Mouse (Mus musculus) stomach, postnatal 0 days (tissue): ENCODE measurements around the gene Tmem238l. TPM values are rescaled to one million over a fixed set of nuclear protein-coding genes. Genes with fewer than 3 reads are reported as not detected.
A peak's percentile ranks its signal among the peaks of the same experiment; 100 is the strongest.

Experiments used
- ATAC-seq: fragments of 200-750 bp; cut with Nextera tagmentation; 2 replicates; pipeline ENCODE4 v1.8.0; 2017; ENCODE audit not compliant: low FRiP score, low TSS enrichment
- DNase-seq: peaks from one replicate; pipeline ENCODE4 v3.0.0-alpha.2; 2016; ENCODE audit warnings: low spot score
- H3K27ac ChIP-seq: fragments of 300-500 bp; sonication (generic); replicated peaks from 2 replicates; pipeline ENCODE4 v1.5.1; 2014; ENCODE audit warnings: mild to moderate bottlenecking, control low read depth
- H3K27me3 ChIP-seq: fragments of 300-500 bp; sonication (generic); 2 replicates; pipeline ENCODE4 v1.6.1; 2014; ENCODE audit warnings: low read length; ENCODE audit not compliant: control insufficient read depth, insufficient read depth
- H3K36me3 ChIP-seq: fragments of 300-500 bp; sonication (generic); 2 replicates; pipeline ENCODE4 v1.6.1; 2014; ENCODE audit warnings: low read length, mixed read lengths; ENCODE audit not compliant: control insufficient read depth, insufficient read depth
- H3K4me1 ChIP-seq: fragments of 300-500 bp; sonication (generic); replicated peaks from 2 replicates; pipeline ENCODE4 v1.6.1; 2014; ENCODE audit warnings: antibody characterized with exemption; ENCODE audit not compliant: control insufficient read depth, insufficient read depth
- H3K4me2 ChIP-seq: fragments of 300-500 bp; sonication (generic); replicated peaks from 2 replicates; pipeline ENCODE4 v1.6.1; 2014; ENCODE audit warnings: low read depth, mild to moderate bottlenecking, control low read depth, moderate library complexity
- H3K4me3 ChIP-seq: fragments of 300-500 bp; sonication (generic); 2 replicates; pipeline ENCODE4 v1.5.1; 2014; ENCODE audit warnings: low read depth, low read length, control low read depth
- H3K9ac ChIP-seq: fragments of 300-500 bp; sonication (generic); 2 replicates; pipeline ENCODE4 v1.6.1; 2014; ENCODE audit warnings: mild to moderate bottlenecking, low read length, control low read depth, mixed read lengths
- H3K9me3 ChIP-seq: fragments of 300-500 bp; sonication (generic); 2 replicates; pipeline ENCODE4 v1.6.1; 2016; ENCODE audit warnings: low read length; ENCODE audit not compliant: control insufficient read depth
- CTCF ChIP-seq: IDR thresholded peaks from 2 replicates; pipeline ENCODE4 v1.5.1; 2016; ENCODE audit warnings: antibody characterized with exemption, low read depth, mild to moderate bottlenecking, moderate library complexity
- EP300 ChIP-seq: optimal IDR thresholded peaks from 2 replicates; pipeline ENCODE3; 2016; ENCODE audit warnings: antibody characterized with exemption
- WGBS: fragments of 180-500 bp; shearing (Covaris S2); extraction: QIAGEN DNeasy Blood & Tissue Kit; methylation state at CpG from one replicate; pipeline ENCODE4 v1.1.7; 2014; 5-methylcytosine and 5-hydroxymethylcytosine counted together
- polyA plus RNA-seq: library from polyadenylated mRNA; unstranded; fragments of >200 nt; fragmentation: Nextera tagmentation; extraction: Ambion mirVana; gene quantifications from 2 replicates; pipeline ENCODE4 v1.2.1, GENCODE M21; 2015

Gene Tmem238l
- 21.4 and 24.8 TPM in 2 replicates for polyA plus RNA-seq

GRCm38 (mm10) chr11:66956303-66956702 lies at the start of gene Tmem238l:
Gene Tmem238l, plus strand, starts transcription at chr11:66956638.
- H3K27ac ChIP-seq, result peak within 1 kb of the TSS; percentile 69
- 58% methylated on average over 9 of the region's 9 CpGs for WGBS
- DNase-seq (peak; percentile 70), ATAC-seq (peak; percentile 89)
- H3K27me3 ChIP-seq, result no peaks in the 10 kb centered on the region
- H3K9ac ChIP-seq, result no peak within 1 kb of the TSS
- peak within 1 kb of the TSS; percentile 32 for H3K4me2 ChIP-seq
- no peak for TF ChIP-seq CTCF
- no peak for TF ChIP-seq EP300
- no peaks in the 10 kb centered on the region for H3K4me1 ChIP-seq
- H3K36me3 ChIP-seq, result no peaks in the 10 kb centered on the region
- H3K9me3 ChIP-seq, result no peaks in the 10 kb centered on the region
- peak within 1 kb of the TSS; percentile 4; the same call in 1 of the 2 replicates for H3K4me3 ChIP-seq

- peak within 1 kb of the TSS; percentile 56 for H3K27ac ChIP-seq
- no peaks in the 10 kb centered on the region for H3K4me1 ChIP-seq
- peak within 1 kb of the TSS; percentile 6; the same call in 1 of the 2 replicates for H3K4me2 ChIP-seq
- H3K4me3 ChIP-seq, result no peak within 1 kb of the TSS
- WGBS, result 41% methylated on average over 10 of the region's 10 CpGs
- H3K27me3 ChIP-seq, result no peaks in the 10 kb centered on the region
- DNase-seq (peak; percentile 38), ATAC-seq (no peak)
- no peak within 1 kb of the TSS for H3K9ac ChIP-seq
- no peaks in the 10 kb centered on the region for H3K9me3 ChIP-seq
- TF ChIP-seq CTCF, result no peak
- TF ChIP-seq EP300, result no peak
- no peaks in the 10 kb centered on the region for H3K36me3 ChIP-seq
Measured at GRCm38 (mm10) chr11:66911811-66912210, 44.6 kb upstream of the Tmem238l start, which contains the start of gene Pirt. Gene Pirt, plus strand, starts transcription at chr11:66911981.

GRCm38 (mm10) chr11:66912531-66913458 lies 43.6 kb upstream of the Tmem238l start:
- Histone ChIP-seq H3K4me2 (peak overlapping the region; percentile 2; the same call in 1 of the 2 replicates), H3K9me3 (no peaks in the 10 kb centered on the region), H3K27me3 (no peaks in the 10 kb centered on the region), H3K4me3 (no peak overlapping the region), H3K4me1 (no peaks in the 10 kb centered on the region), H3K27ac (peak overlapping the region; percentile 56), H3K9ac (no peak overlapping the region), H3K36me3 (no peaks in the 10 kb centered on the region)
- 38% methylated on average over 15 of the region's 17 CpGs for WGBS
- no peak; the same call in 1 of the 2 replicates for TF ChIP-seq CTCF
- no peak for TF ChIP-seq EP300
- DNase-seq (peak; percentile 86), ATAC-seq (peak; percentile 86)

- Histone ChIP-seq H3K36me3 (no peaks in the 10 kb centered on the region), H3K9me3 (no peaks in the 10 kb centered on the region), H3K4me3 (no peak overlapping the region), H3K27ac (no peak overlapping the region), H3K4me1 (no peaks in the 10 kb centered on the region), H3K27me3 (no peaks in the 10 kb centered on the region), H3K9ac (no peak overlapping the region), H3K4me2 (no peak overlapping the region)
- 18% methylated on average over 3 of the region's 3 CpGs for WGBS
- TF ChIP-seq EP300 (no peak), CTCF (peak; percentile 75)
- DNase-seq, result peak; percentile 79
- peak; percentile 72 for ATAC-seq
Measured at GRCm38 (mm10) chr11:66914249-66914648, 42.2 kb upstream of the Tmem238l start.

GRCm38 (mm10) chr11:66920012-66920411 lies 36.4 kb upstream of the Tmem238l start:
- no peak for ATAC-seq

More at GRCm38 (mm10) chr11:66920012-66920411, 36.4 kb upstream of the Tmem238l start:
- 69% methylated on average over 2 of the region's 2 CpGs for WGBS
- no peaks in the 10 kb centered on the region for H3K27me3 ChIP-seq
- no peak overlapping the region for H3K27ac ChIP-seq
- H3K4me1 ChIP-seq, result no peaks in the 10 kb centered on the region
- no peak overlapping the region for H3K4me2 ChIP-seq
- H3K36me3 ChIP-seq, result no peaks in the 10 kb centered on the region
- no peak for DNase-seq
- no peak for TF ChIP-seq EP300
- TF ChIP-seq CTCF, result no peak
- H3K9ac ChIP-seq, result no peak overlapping the region
- H3K9me3 ChIP-seq, result no peaks in the 10 kb centered on the region
- no peak overlapping the region for H3K4me3 ChIP-seq
